Mouse (Mus musculus): ENCODE measurements around the gene Ltbr. TPM values are rescaled to one million over a fixed set of nuclear protein-coding genes. Genes with fewer than 3 reads are reported as not detected.
"Not testable (repeated sequence)": the region's sequence is repeated elsewhere in the genome, so short reads cannot be mapped to it uniquely, and the experiment has no call there.

Ltbr gene
- total RNA-seq, 2 experiments from 2014 or later: 28.8 to 31.3 TPM

GRCm38 (mm10) chr6:125285890-125286289 lies 27.8 kb downstream of the Ltbr start, which contains the start of gene Tuba3a:
Gene Tuba3a (minus strand): TSS chr6:125286042.
- intact Hi-C loops (cut with DNase I): no loop called here
- no peak for DNase-seq

- DNase-seq: no peak
- intact Hi-C loops (cut with DNase I): no loop called here
Measured at GRCm38 (mm10) chr6:125284751-125285150, 28.9 kb downstream of the Ltbr start.

GRCm38 (mm10) chr6:125284250-125284649 lies 29.4 kb downstream of the Ltbr start:
- intact Hi-C loops (cut with DNase I): no loop called here
- DNase-seq: no peak

GRCm38 (mm10) chr6:125282721-125283120 lies 31.0 kb downstream of the Ltbr start:
- intact Hi-C loops (cut with DNase I); DNase-seq: not testable (repeated sequence)

GRCm38 (mm10) chr6:125279729-125280128 lies 34.0 kb downstream of the Ltbr start:
- intact Hi-C loops (cut with DNase I): loop anchor here (5.0 kb wide), 1 partner anchor 48 kb away; no protein-coding TSS in a partner anchor
- DNase-seq: no peak

- intact Hi-C loops (cut with DNase I): loop anchor here (1.0 to 5.0 kb wide), 5 partner anchors 52 to 327 kb away; partner anchors contain the start of gene Iffo1
- DNase-seq: peak; percentile 35 to 49
Measured at GRCm38 (mm10) chr6:125274841-125275563, 38.7 kb downstream of the Ltbr start.

GRCm38 (mm10) chr6:125272228-125272785 lies 41.4 kb downstream of the Ltbr start:
- intact Hi-C loops (cut with DNase I): loop anchor here (5.0 kb wide), 3 partner anchors 110 to 330 kb away; partner anchors contain the start of gene Iffo1
- DNase-seq: no peak

GRCm38 (mm10) chr6:125271455-125272227 lies 42.0 kb downstream of the Ltbr start:
- peak; percentile 90 to 91 for DNase-seq
- intact Hi-C loops (cut with DNase I): loop anchor here (1.0 to 5.0 kb wide), 5 partner anchors 52 to 331 kb away; partner anchors contain the start of gene Iffo1

GRCm38 (mm10) chr6:125268799-125269198 lies 44.9 kb downstream of the Ltbr start:
- intact Hi-C loops (cut with DNase I): no loop called here
- DNase-seq: no peak

GRCm38 (mm10) chr6:125267469-125267868 lies 46.2 kb downstream of the Ltbr start:
- DNase-seq: no peak
- intact Hi-C loops (cut with DNase I): no loop called here

- DNase-seq; intact Hi-C loops (cut with DNase I): not testable (repeated sequence)
Measured at GRCm38 (mm10) chr6:125266600-125266999, 47.1 kb downstream of the Ltbr start.

GRCm38 (mm10) chr6:125266091-125266490 lies 47.6 kb downstream of the Ltbr start:
- intact Hi-C loops (cut with DNase I): no loop called here
- DNase-seq: no peak

- intact Hi-C loops (cut with DNase I): no loop called here
- no peak for DNase-seq
Measured at GRCm38 (mm10) chr6:125265239-125265638, 48.4 kb downstream of the Ltbr start.

- intact Hi-C loops (cut with DNase I): no loop called here
- no peak for DNase-seq
Measured at GRCm38 (mm10) chr6:125264219-125264618, 49.5 kb downstream of the Ltbr start.

GRCm38 (mm10) chr6:125260006-125260555 lies 53.6 kb downstream of the Ltbr start:
- DNase-seq: no peak
- intact Hi-C loops (cut with DNase I): no loop called here

Other genes with a start within 250 kb of the Ltbr start
- gene Lpar5, start 246.0 kb downstream of the Ltbr start, total RNA-seq (2021): under 1 TPM in 1 of 2 experiments, not detected in 1; 0.24 TPM
- gene Chd4, start 217.9 kb downstream of the Ltbr start, total RNA-seq (2021): 100 to 1,000 TPM; 118 to 127 TPM
- 10 to 100 TPM; 20.3 to 21.0 TPM for gene Nop2, start 182.0 kb downstream of the Ltbr start, total RNA-seq (2021)
- gene Iffo1, start 168.6 kb downstream of the Ltbr start, total RNA-seq (2021): 1 to 10 TPM; 6.6 to 9.4 TPM
- 1,000 to 10,000 TPM; 4,473 to 4,723 TPM for gene Gapdh, start 147.4 kb downstream of the Ltbr start, total RNA-seq (2021)
- 10 to 100 TPM; 20.8 to 25.3 TPM for gene Ncapd2, start 122.2 kb downstream of the Ltbr start, total RNA-seq (2021)
- gene Mrpl51, start 122.1 kb downstream of the Ltbr start, total RNA-seq (2021): 100 to 1,000 TPM; 308 to 334 TPM
- 1 to 10 TPM; 5.0 to 6.5 TPM for gene Vamp1, start 98.3 kb downstream of the Ltbr start, total RNA-seq (2021)
- 1 to 10 TPM; 4.4 to 5.1 TPM for gene Tapbpl, start 82.0 kb downstream of the Ltbr start, total RNA-seq (2021)
- gene Cd27, start 76.9 kb downstream of the Ltbr start, total RNA-seq (2021): under 1 TPM in 1 of 2 experiments, not detected in 1; 0.49 TPM
- gene Tuba3a, start 27.8 kb downstream of the Ltbr start, total RNA-seq (2021): not detected
- 1 to 10 TPM in 1 of 2 experiments, under 1 TPM in 1; 0.46 to 1.1 TPM for gene Scnn1a, start 6.8 kb upstream of the Ltbr start, total RNA-seq (2021)
- 10 to 100 TPM; 59.6 to 63.7 TPM for gene Tnfrsf1a, start 35.5 kb upstream of the Ltbr start, total RNA-seq (2021)
- gene Plekhg6, start 66.9 kb upstream of the Ltbr start, total RNA-seq (2021): not detected
- 10 to 100 TPM; 54.7 to 59.2 TPM for gene Cd9, start 180.9 kb upstream of the Ltbr start, total RNA-seq (2021)
- 100 to 1,000 TPM; 107 to 114 TPM for gene Vwf, start 232.9 kb upstream of the Ltbr start, total RNA-seq (2021)

Data from heart, postnatal 36 days (tissue).